Mouse (Mus musculus) gastrocnemius, postnatal 14 days (tissue): ENCODE data around the gene Tuft1. TPM values are rescaled to one million over a fixed set of nuclear protein-coding genes. Genes with fewer than 3 reads are reported as not detected.

ENCODE experiments used
- total RNA-seq, 2 experiments: library from RNA; stranded (reverse); gene quantifications; 2 replicates each; pipeline ENCODE4 v1.2.3; 2021

The Tuft1 gene
- total RNA-seq, 2 experiments from 2014 or later = 0.98 to 1.4 TPM

Other genes with a start within 250 kb of the Tuft1 start
- gene Tdrkh, start 245.6 kb downstream of the Tuft1 start, total RNA-seq = 1 to 10 TPM; 3.5 to 4.8 TPM
- gene Mrpl9, start 215.6 kb downstream of the Tuft1 start, total RNA-seq = 10 to 100 TPM; 40.4 to 47.1 TPM
- gene Oaz3, start 215.0 kb downstream of the Tuft1 start, total RNA-seq = not detected
- gene Celf3, start 180.6 kb downstream of the Tuft1 start, total RNA-seq = not detected
- 1 to 10 TPM; 3.0 to 3.8 TPM for gene Riiad1, start 178.5 kb downstream of the Tuft1 start, total RNA-seq
- 10 to 100 TPM; 23.8 to 25.1 TPM for gene Snx27, start 76.2 kb downstream of the Tuft1 start, total RNA-seq
- not detected for gene Gm10972, start 15.8 kb downstream of the Tuft1 start, total RNA-seq
- gene Selenbp2, start 34.7 kb upstream of the Tuft1 start, total RNA-seq = 1 to 10 TPM in 1 of 2 experiments, under 1 TPM in 1; 0.78 to 1.7 TPM
- gene Cgn, start 127.6 kb upstream of the Tuft1 start, total RNA-seq = under 1 TPM; 0.11 to 0.16 TPM
- 10 to 100 TPM; 13.9 to 18.1 TPM for gene Pogz, start 178.7 kb upstream of the Tuft1 start, total RNA-seq
- 100 to 1,000 TPM; 202 to 211 TPM for gene Psmb4, start 228.1 kb upstream of the Tuft1 start, total RNA-seq